Mouse (Mus musculus): ENCODE results near the gene C3ar1. TPM values are rescaled to one million over a fixed set of nuclear protein-coding genes. Genes with fewer than 3 reads are reported as not detected.
A peak's percentile ranks its signal among the peaks of the same experiment; 100 is the strongest.

Gene C3ar1
- polyA plus RNA-seq, 1 experiment from 2014 or later, result 2.5 TPM

GRCm38 (mm10) chr6:122867914-122868313 lies 12.0 kb upstream of the C3ar1 start:
- 54% methylated on average over 4 of the region's 4 CpGs for WGBS
- DNase-seq (ENCODE audit: low spot score) (peak; percentile 27), ATAC-seq (ENCODE audit: low FRiP score, low TSS enrichment) (no peak)
- Histone ChIP-seq H3K36me3 (ENCODE audit: control insufficient read depth, insufficient read depth, low read length) (no peaks in the 10 kb centered on the region), H3K4me1 (replicated peaks; ENCODE audit: control insufficient read depth, insufficient read depth) (no peaks in the 10 kb centered on the region), H3K4me2 (replicated peaks; ENCODE audit: low read depth) (no peak overlapping the region), H3K4me3 (ENCODE audit: low read depth, low read length) (no peak overlapping the region), H3K27ac (replicated peaks) (no peak overlapping the region), H3K9me3 (ENCODE audit: control insufficient read depth, low read length) (no peaks in the 10 kb centered on the region), H3K9ac (ENCODE audit: low read length) (no peak overlapping the region), H3K27me3 (ENCODE audit: control insufficient read depth, insufficient read depth, low read length) (no peaks in the 10 kb centered on the region)
- no peak for TF ChIP-seq EP300 (optimal IDR thresholded peaks at IDR 0.05)
- peak; percentile 59 for TF ChIP-seq CTCF (IDR thresholded peaks at IDR 0.05; ENCODE audit: low read depth)

- TF ChIP-seq CTCF (IDR thresholded peaks at IDR 0.05; ENCODE audit: low read depth) (no peak), EP300 (optimal IDR thresholded peaks at IDR 0.05) (no peak)
These were observed 6.9 kb upstream of the C3ar1 start for GRCm38 (mm10) chr6:122862871-122863270.

GRCm38 (mm10) chr6:122862434-122862833 lies 6.5 kb upstream of the C3ar1 start:
- TF ChIP-seq CTCF (IDR thresholded peaks at IDR 0.05; ENCODE audit: low read depth) (peak; percentile 35), EP300 (optimal IDR thresholded peaks at IDR 0.05) (no peak)
- H3K36me3 ChIP-seq (ENCODE audit: control insufficient read depth, insufficient read depth, low read length), result no peaks in the 10 kb centered on the region
- 71% methylated on average over 6 of the region's 6 CpGs for WGBS
- DNase-seq (ENCODE audit: low spot score) (no peak), ATAC-seq (ENCODE audit: low FRiP score, low TSS enrichment) (no peak)
- H3K27ac ChIP-seq (replicated peaks), result no peak overlapping the region
- no peak overlapping the region for H3K4me2 ChIP-seq (replicated peaks; ENCODE audit: low read depth)
- no peak overlapping the region for H3K4me3 ChIP-seq (ENCODE audit: low read depth, low read length)
- peaks cover 4% of the 10 kb centered on the region; the same call in 1 of the 2 replicates for H3K9me3 ChIP-seq (ENCODE audit: control insufficient read depth, low read length)
- no peaks in the 10 kb centered on the region for H3K27me3 ChIP-seq (ENCODE audit: control insufficient read depth, insufficient read depth, low read length)
- no peaks in the 10 kb centered on the region for H3K4me1 ChIP-seq (replicated peaks; ENCODE audit: control insufficient read depth, insufficient read depth)
- no peak overlapping the region for H3K9ac ChIP-seq (ENCODE audit: low read length)

More at GRCm38 (mm10) chr6:122862871-122863270, 6.9 kb upstream of the C3ar1 start:
- Histone ChIP-seq H3K27ac (replicated peaks) (no peak overlapping the region), H3K4me3 (ENCODE audit: low read depth, low read length) (no peak overlapping the region), H3K9ac (ENCODE audit: low read length) (no peak overlapping the region), H3K4me2 (replicated peaks; ENCODE audit: low read depth) (no peak overlapping the region), H3K9me3 (ENCODE audit: control insufficient read depth, low read length) (peaks cover 4% of the 10 kb centered on the region; the same call in 1 of the 2 replicates), H3K27me3 (ENCODE audit: control insufficient read depth, insufficient read depth, low read length) (no peaks in the 10 kb centered on the region), H3K4me1 (replicated peaks; ENCODE audit: control insufficient read depth, insufficient read depth) (no peaks in the 10 kb centered on the region), H3K36me3 (ENCODE audit: control insufficient read depth, insufficient read depth, low read length) (no peaks in the 10 kb centered on the region)
- no peak for DNase-seq (ENCODE audit: low spot score)
- WGBS, result 88% methylated on average over 1 of the region's 1 CpGs
- no peak for ATAC-seq (ENCODE audit: low FRiP score, low TSS enrichment)

- Histone ChIP-seq H3K36me3 (ENCODE audit: control insufficient read depth, insufficient read depth, low read length) (no peaks in the 10 kb centered on the region), H3K4me2 (replicated peaks; ENCODE audit: low read depth) (no peak overlapping the region), H3K4me1 (replicated peaks; ENCODE audit: control insufficient read depth, insufficient read depth) (no peaks in the 10 kb centered on the region), H3K9me3 (ENCODE audit: control insufficient read depth, low read length) (no peaks in the 10 kb centered on the region), H3K27me3 (ENCODE audit: control insufficient read depth, insufficient read depth, low read length) (no peaks in the 10 kb centered on the region), H3K9ac (ENCODE audit: low read length) (no peak overlapping the region), H3K4me3 (ENCODE audit: low read depth, low read length) (no peak overlapping the region), H3K27ac (replicated peaks) (no peak overlapping the region)
- 62% methylated on average over 12 of the region's 12 CpGs for WGBS
- no peak for TF ChIP-seq CTCF (IDR thresholded peaks at IDR 0.05; ENCODE audit: low read depth)
- no peak for TF ChIP-seq EP300 (optimal IDR thresholded peaks at IDR 0.05)
- no peak for DNase-seq (ENCODE audit: low spot score)
- ATAC-seq (ENCODE audit: low FRiP score, low TSS enrichment), result no peak
These were observed 1.4 kb downstream of the C3ar1 start for GRCm38 (mm10) chr6:122854552-122854951.

- DNase-seq (ENCODE audit: low spot score) (no peak), ATAC-seq (ENCODE audit: low FRiP score, low TSS enrichment) (no peak)
- no peaks in the 10 kb centered on the region for H3K36me3 ChIP-seq (ENCODE audit: control insufficient read depth, insufficient read depth, low read length)
- no peaks in the 10 kb centered on the region for H3K4me1 ChIP-seq (replicated peaks; ENCODE audit: control insufficient read depth, insufficient read depth)
- H3K9me3 ChIP-seq (ENCODE audit: control insufficient read depth, low read length), result no peaks in the 10 kb centered on the region
- no peak overlapping the region for H3K4me3 ChIP-seq (ENCODE audit: low read depth, low read length)
- TF ChIP-seq CTCF (IDR thresholded peaks at IDR 0.05; ENCODE audit: low read depth) (no peak), EP300 (optimal IDR thresholded peaks at IDR 0.05) (no peak)
- WGBS, result 56% methylated on average over 2 of the region's 2 CpGs
- H3K9ac ChIP-seq (ENCODE audit: low read length), result no peak overlapping the region
- no peaks in the 10 kb centered on the region for H3K27me3 ChIP-seq (ENCODE audit: control insufficient read depth, insufficient read depth, low read length)
- no peak overlapping the region for H3K4me2 ChIP-seq (replicated peaks; ENCODE audit: low read depth)
- H3K27ac ChIP-seq (replicated peaks), result no peak overlapping the region
These were observed 3.3 kb downstream of the C3ar1 start for GRCm38 (mm10) chr6:122852696-122853095.

- Histone ChIP-seq H3K27ac (replicated peaks) (no peak overlapping the region), H3K4me3 (ENCODE audit: low read depth, low read length) (no peak overlapping the region), H3K36me3 (ENCODE audit: control insufficient read depth, insufficient read depth, low read length) (peaks cover 29% of the 10 kb centered on the region), H3K9ac (ENCODE audit: low read length) (no peak overlapping the region), H3K4me1 (replicated peaks; ENCODE audit: control insufficient read depth, insufficient read depth) (no peaks in the 10 kb centered on the region), H3K27me3 (ENCODE audit: control insufficient read depth, insufficient read depth, low read length) (no peaks in the 10 kb centered on the region), H3K4me2 (replicated peaks; ENCODE audit: low read depth) (no peak overlapping the region), H3K9me3 (ENCODE audit: control insufficient read depth, low read length) (no peaks in the 10 kb centered on the region)
- no peak for DNase-seq (ENCODE audit: low spot score)
- TF ChIP-seq EP300 (optimal IDR thresholded peaks at IDR 0.05) (no peak), CTCF (IDR thresholded peaks at IDR 0.05; ENCODE audit: low read depth) (no peak)
- ATAC-seq (ENCODE audit: low FRiP score, low TSS enrichment), result no peak
- 50% methylated on average over 6 of the region's 6 CpGs for WGBS
These were observed 12.2 kb downstream of the C3ar1 start for GRCm38 (mm10) chr6:122843759-122844158.
